Mouse (Mus musculus) left cerebral cortex, postnatal 4 days (tissue): ENCODE measurements at regions not wholly inside any gene's neighbourhood (a gene's known extent, or its start where the extent isn't known, plus 50 kb on each side); places are given as distances from the start of the nearest gene placed in this dataset.

Experiments used
- DNase-seq: peaks from one replicate; pipeline ENCODE4 v3.0.0-alpha.2; 2022
- intact Hi-C: fragments of 180-260 bp; cut with DNase I; formaldehyde crosslinking; loops from one replicate; pipeline ENCODE4 v1.15.1; 2025

DNA sequence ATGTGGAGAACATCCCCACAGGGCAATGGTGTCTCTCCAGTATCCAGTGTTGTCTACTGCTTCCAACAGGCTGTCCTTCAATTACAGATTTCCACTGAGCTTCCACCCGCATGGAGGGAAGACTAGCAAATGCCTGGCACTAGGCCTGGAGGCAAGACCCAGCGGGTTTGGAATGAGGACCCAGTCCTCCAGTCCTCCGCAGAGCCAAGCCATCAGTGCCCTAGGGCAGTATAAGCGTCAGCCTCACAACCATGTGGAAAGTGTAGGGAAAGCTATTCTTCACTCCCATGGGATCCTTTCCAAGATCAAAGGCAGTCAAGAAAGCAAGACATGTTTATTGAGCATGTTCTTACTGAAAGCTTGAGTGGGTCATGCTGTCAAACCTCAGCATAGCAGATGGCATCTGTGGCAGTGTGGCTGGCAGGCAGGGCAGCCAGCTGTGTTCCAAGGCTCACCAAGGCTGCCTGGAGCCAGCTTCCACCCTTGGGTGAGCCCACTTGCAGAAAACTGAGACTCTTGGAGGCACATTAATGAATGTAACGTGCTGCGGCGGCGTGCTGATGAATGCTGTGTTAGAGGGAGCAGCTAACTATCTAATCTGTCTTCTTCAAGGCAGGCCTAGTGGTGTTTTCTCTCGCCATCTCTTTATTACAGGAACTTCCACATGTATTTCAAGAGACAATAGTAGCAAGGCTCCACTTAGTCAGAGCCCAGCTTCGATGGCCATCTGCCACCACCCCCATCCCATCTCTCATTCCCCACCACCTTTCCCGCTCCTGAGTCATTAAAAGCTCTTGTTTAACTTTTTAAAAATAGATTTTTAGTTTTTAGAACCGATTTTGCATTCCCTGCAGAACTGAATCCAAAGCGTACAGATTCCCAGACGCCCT lies 109.3 kb upstream of the Rybp start:
- intact Hi-C loops, result no loop called here
- peak; percentile 24 for DNase-seq

DNA sequence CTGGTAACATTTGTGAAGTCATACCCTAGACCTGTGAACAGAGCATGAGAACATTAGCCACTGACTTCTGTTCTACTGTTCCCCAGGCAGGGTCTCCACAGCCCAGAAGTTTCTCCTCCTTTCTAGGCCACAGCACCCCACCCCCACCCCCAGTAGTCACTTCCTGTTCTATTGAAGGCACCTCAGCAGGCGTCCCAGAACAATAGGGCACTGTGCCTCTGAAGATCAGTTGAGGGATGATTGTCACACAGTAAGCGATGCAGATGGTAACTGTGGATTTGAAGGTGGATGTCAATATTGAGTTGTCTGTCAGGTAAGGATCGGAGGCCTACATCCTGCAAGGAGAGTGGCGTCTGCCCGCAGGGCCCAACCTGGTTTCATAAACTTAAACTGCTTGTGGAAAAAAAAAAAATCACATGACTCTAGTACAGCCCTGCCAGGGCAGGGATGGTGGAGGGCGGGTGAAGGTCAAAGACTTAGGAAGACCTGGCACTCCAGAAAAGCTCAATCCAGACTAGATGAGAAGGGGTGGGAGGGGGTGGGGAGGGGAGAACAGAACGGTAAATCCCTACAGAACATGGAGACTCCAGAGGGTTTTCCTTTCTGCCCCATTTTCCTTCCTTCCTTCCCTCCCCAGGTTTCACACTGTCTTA lies 103.1 kb upstream of the Rybp start:
- no peak for DNase-seq
- intact Hi-C loops, result no loop called here

- intact Hi-C loops, result no loop called here
- no peak for DNase-seq
These were observed 99.8 kb upstream of the Rybp start for GRCm38 (mm10) chr6:100387042-100387441.

DNA sequence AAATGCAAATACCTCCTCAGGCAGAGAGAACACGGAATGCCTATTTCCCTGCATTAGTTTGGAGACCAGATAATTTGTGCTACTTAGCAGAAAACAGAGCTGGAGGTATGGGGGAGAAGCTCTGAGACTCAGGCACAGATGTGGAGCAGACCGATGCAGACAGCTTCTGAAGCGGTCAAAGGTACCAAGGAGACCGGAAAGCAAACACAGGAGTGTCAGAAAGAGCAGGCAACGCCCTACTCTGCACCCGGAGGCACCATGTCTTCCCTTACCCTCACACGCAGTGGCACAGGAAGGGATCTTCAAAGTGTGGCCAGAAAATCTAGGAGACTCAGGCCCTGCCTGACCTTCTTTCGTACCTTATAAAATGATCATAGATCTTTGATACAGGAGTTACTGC lies 98.4 kb upstream of the Rybp start:
- DNase-seq, result no peak
- intact Hi-C loops, result no loop called here

- intact Hi-C loops, result no loop called here
These were observed 93.8 kb upstream of the Rybp start for GRCm38 (mm10) chr6:100381046-100381445.

GRCm38 (mm10) chr6:100380536-100380935 lies 93.3 kb upstream of the Rybp start:
- DNase-seq, result peak; percentile 54
- intact Hi-C loops, result no loop called here

More at GRCm38 (mm10) chr6:100381046-100381445, 93.8 kb upstream of the Rybp start:
- DNase-seq, result peak; percentile 36

- DNase-seq, result peak; percentile 18
- intact Hi-C loops, result no loop called here
These were observed 92.5 kb upstream of the Rybp start for GRCm38 (mm10) chr6:100379792-100380191.

- DNase-seq, result peak; percentile 64
- intact Hi-C loops, result no loop called here
These were observed 91.2 kb upstream of the Rybp start for GRCm38 (mm10) chr6:100378533-100378874.

- DNase-seq, result no peak
- intact Hi-C loops, result no loop called here
These were observed 90.7 kb upstream of the Rybp start for GRCm38 (mm10) chr6:100377828-100378532.

GRCm38 (mm10) chr6:100376656-100377055 lies 89.4 kb upstream of the Rybp start:
- no peak for DNase-seq
- intact Hi-C loops, result no loop called here

DNA sequence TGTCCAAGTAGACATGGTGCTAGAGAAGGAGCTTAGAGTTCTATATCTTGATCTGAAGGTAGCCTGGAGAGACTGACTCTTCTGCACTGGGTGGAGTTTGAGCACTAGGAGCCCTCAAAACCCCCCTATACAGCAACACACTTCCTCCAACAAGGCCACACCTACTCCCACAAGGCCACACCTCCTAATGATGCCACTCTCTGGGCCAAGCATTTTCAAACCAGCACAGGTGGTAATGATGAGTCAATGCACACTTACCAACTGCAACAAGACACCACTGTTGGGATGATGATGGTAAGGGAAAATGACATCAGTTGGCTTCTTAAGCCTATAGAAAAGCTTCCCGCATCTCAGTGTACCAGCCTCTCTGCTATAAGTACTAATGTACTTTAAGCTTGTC lies 83.5 kb upstream of the Rybp start:
- DNase-seq, result no peak
- intact Hi-C loops, result no loop called here

GRCm38 (mm10) chr6:100370358-100370757 lies 83.1 kb upstream of the Rybp start:
- intact Hi-C loops, result no loop called here
- no peak for DNase-seq

GRCm38 (mm10) chr6:100366231-100366630 lies 78.9 kb upstream of the Rybp start:
- intact Hi-C loops, result no loop called here
- DNase-seq, result peak; percentile 22

DNA sequence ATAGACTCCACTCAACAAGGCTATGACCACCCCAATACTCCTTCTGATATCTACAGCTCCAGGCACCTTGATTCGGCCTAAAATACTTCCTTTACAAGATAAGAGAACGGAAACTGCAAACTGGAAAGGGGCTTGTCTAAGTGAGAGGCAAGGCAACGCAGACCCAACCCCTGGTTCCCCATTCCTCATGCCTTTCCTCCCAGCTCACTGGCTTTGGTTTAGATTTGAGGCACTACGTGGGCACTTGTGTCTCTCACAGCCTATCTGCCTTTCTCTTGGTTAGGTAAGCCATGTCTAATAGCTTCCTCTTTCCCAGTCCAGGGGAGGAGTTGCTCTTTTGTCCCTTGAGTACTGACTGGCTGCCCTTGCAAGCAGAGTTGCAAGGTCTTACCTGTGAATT lies 78.5 kb upstream of the Rybp start:
- DNase-seq, result no peak
- intact Hi-C loops, result no loop called here

- no peak for DNase-seq
- intact Hi-C loops, result no loop called here
These were observed 76.4 kb upstream of the Rybp start for GRCm38 (mm10) chr6:100363683-100364082.

DNA sequence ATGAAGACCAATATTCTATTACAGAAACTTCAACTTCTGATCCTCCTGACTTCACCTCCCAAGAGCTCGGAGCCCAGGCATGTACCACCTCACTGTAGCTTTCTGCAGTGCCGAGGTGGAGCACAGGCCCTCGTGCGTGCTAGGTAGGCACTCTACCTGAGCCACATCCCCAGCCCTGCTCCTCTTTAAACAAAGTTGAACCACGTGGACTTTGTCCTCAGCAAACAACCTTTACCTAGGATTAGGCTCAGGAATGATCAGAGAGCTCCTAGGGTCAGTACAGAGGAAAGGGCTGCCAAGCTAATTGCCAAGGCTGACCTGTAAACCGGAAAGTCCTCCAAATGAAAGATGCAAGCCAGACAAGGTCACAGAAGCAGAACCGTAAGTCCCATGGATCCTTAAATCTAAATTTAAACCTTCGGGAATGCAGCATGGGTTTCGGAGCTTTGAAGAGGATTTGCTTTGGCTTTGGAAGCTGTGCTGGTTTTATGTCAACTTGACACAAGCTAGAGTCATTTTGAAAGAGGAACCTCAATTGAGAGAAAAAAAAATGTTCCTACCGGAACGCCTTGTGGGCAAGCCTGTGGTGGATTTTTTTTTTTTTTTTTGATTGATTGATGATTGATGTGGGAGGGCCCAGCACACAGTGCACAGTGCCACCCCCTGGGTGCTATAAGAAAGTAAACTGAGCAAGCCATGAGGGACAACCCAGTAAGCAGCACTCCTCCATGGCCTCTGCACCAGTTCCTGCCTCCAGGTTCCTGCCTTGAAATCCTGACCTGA lies 69.5 kb upstream of the Rybp start:
- intact Hi-C loops, result no loop called here
- DNase-seq, result no peak

GRCm38 (mm10) chr6:100355858-100356257 lies 68.6 kb upstream of the Rybp start:
- intact Hi-C loops, result no loop called here
- no peak for DNase-seq

GRCm38 (mm10) chr6:100347481-100347880 lies 60.2 kb upstream of the Rybp start:
- DNase-seq, result peak; percentile 46
- intact Hi-C loops, result no loop called here

- intact Hi-C loops, result no loop called here
These were observed 57.8 kb upstream of the Rybp start for GRCm38 (mm10) chr6:100345073-100345472.

DNA sequence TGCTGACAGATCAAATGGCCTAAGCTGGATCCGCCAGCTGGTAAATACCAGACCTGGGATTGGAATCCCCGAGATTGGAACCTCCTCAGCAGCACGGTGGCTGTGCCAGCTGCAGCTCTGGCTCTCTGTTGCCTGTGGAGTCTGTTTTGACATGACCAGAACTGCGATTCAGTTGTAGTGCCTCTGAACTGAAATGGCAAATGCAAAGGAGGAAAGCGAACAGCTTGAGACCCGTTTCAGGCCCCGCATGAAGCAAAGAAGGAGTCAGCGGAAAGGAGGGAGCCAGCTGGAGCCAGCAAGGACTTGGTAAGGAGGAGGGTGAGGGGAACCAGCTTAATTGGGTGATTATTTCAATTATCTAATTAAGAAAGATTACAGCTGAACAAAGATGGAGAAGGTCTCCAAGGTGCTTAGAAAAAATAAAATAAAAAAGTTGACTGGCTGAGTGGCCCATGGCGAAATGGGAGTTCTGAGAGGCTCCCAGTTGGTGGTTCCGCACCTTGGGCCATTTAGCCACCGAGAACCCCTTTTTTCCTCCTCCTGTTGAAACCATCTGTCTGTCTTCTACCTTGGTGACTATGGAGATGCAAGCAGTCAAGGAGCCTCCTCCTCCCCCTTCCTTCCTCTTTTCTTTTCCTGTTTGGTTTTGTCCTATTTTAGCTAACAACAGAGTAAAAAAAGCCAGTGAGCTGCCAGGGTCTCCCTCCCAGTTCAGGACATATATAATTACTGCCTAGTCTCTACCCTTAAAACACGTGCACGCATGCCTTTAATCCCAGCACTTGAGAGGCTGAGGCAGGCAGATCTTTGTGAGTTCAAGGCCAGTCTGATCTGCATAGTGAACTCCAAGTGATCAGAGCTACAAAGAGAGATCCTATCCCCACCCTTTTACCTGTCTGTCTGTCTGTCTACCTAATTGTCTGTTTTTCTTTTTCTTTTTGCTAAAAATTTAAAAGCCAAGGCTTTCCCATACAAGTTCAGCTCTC lies 54.3 kb upstream of the Rybp start:
- intact Hi-C loops, result no loop called here
- DNase-seq, result peak; percentile 27

More at GRCm38 (mm10) chr6:100345073-100345472, 57.8 kb upstream of the Rybp start:
- DNase-seq, result no peak
